Mouse (Mus musculus) right cerebral cortex, postnatal 25 days (tissue): Measurements from ENCODE around the gene Wdr54.
A peak's percentile ranks its signal among the peaks of the same experiment; 100 is the strongest.

Experiments
- DNase-seq: peaks from one replicate; pipeline ENCODE4 v3.0.0; 2022

The Wdr54 gene

GRCm38 (mm10) chr6:83124851-83125312 is 31.3 kb downstream of the Wdr54 start:
- peak; percentile 89 for DNase-seq

- DNase-seq = no peak
Measured at GRCm38 (mm10) chr6:83122961-83123360, 33.2 kb downstream of the Wdr54 start.

- DNase-seq = no peak
Measured at GRCm38 (mm10) chr6:83121863-83122710, 34.1 kb downstream of the Wdr54 start.

GRCm38 (mm10) chr6:83120930-83121862 is 35.0 kb downstream of the Wdr54 start, which contains the start of gene Wbp1:
TSS of gene Wbp1 (minus strand) at chr6:83121559.
- DNase-seq = peak; percentile 95

- DNase-seq = no peak
Measured at GRCm38 (mm10) chr6:83119734-83120051, 36.5 kb downstream of the Wdr54 start.

GRCm38 (mm10) chr6:83118825-83119733 is 37.1 kb downstream of the Wdr54 start:
- no peak for DNase-seq

- DNase-seq = no peak
Measured at GRCm38 (mm10) chr6:83118369-83118768, 37.8 kb downstream of the Wdr54 start.

- DNase-seq = no peak
Measured at GRCm38 (mm10) chr6:83117616-83118015, 38.6 kb downstream of the Wdr54 start.

- DNase-seq = no peak
Measured at GRCm38 (mm10) chr6:83117165-83117438, 39.1 kb downstream of the Wdr54 start.

GRCm38 (mm10) chr6:83116373-83117164 is 39.6 kb downstream of the Wdr54 start:
- no peak for DNase-seq

GRCm38 (mm10) chr6:83115682-83116372 is 40.4 kb downstream of the Wdr54 start:
- DNase-seq = no peak

GRCm38 (mm10) chr6:83115011-83115671 is 41.1 kb downstream of the Wdr54 start, which contains the start of gene Mogs:
TSS of gene Mogs (plus strand) at chr6:83115496.
- DNase-seq = peak; percentile 92

GRCm38 (mm10) chr6:83111510-83112136 is 44.6 kb downstream of the Wdr54 start:
- no peak for DNase-seq

GRCm38 (mm10) chr6:83108762-83109668 is 47.2 kb downstream of the Wdr54 start, which contains the start of gene Mrpl53:
TSS of gene Mrpl53 (plus strand) at chr6:83109040.
- DNase-seq = peak; percentile 86

GRCm38 (mm10) chr6:83107566-83108400 is 48.4 kb downstream of the Wdr54 start:
- DNase-seq = no peak

GRCm38 (mm10) chr6:83104158-83104557 is 52.0 kb downstream of the Wdr54 start:
- DNase-seq = no peak

- no peak for DNase-seq
Measured at GRCm38 (mm10) chr6:83103130-83103650, 53.0 kb downstream of the Wdr54 start.
